In genomic region chr6:16956771-16957435, GRCm38 (mm10) we compare ENCODE assay signal across 11 mouse cellular contexts. TPM values are rescaled to one million over a fixed set of nuclear protein-coding genes. Genes with fewer than 3 reads are reported as not detected.
DNase-seq lines count a peak whose midpoint lies in the region; ATAC-seq and TF ChIP-seq lines count a peak whose summit lies in the region.
"Had no signal": no experiment of that assay in that cellular context is flagged by ENCODE, and none has a peak within 500 bp of the region (broad histone marks: within the 10 kb centered on the region; RNA-seq: fewer than 3 reads in every experiment).

No protein-coding gene starts in this region.

- H3K27me3 ChIP-seq in heart, postnatal 0 days (ENCODE audit: control insufficient read depth, insufficient read depth, low read length) = no peaks in the 10 kb centered on the region
- no peaks in the 10 kb centered on the region for H3K27me3 ChIP-seq in hindbrain, embryonic 14.5 days (ENCODE audit: control insufficient read depth, insufficient read depth, low read length)
- H3K27me3 ChIP-seq in midbrain, postnatal 0 days (ENCODE audit: insufficient read depth, low read length) = no peaks in the 10 kb centered on the region
- H3K27me3 ChIP-seq: embryonic facial prominence, embryonic 13.5 days had no signal

- no peak overlapping the region for H3K4me2 ChIP-seq in heart, postnatal 0 days (ENCODE audit: low read depth, low read length)
- H3K4me2 ChIP-seq in hindbrain, embryonic 14.5 days (replicated peaks) = no peak overlapping the region
- H3K4me2 ChIP-seq in midbrain, postnatal 0 days (ENCODE audit: low read depth, low read length, poor library complexity, severe bottlenecking) = no peak overlapping the region
- H3K4me2 ChIP-seq: embryonic facial prominence, embryonic 13.5 days had no signal

- H3K27ac ChIP-seq in heart, postnatal 0 days (ENCODE audit: low read depth) = peak overlapping the region; percentile 38; the same call in 1 of the 2 replicates
- peak overlapping the region; percentile 59; the same call in 1 of the 2 replicates for H3K27ac ChIP-seq in embryonic fibroblast, embryonic 13.5 days (ENCODE audit: insufficient read depth, low read length)
- 0 out of 2 replicates have a peak overlapping the region, but pooled peaks have one; percentile 51 for H3K27ac ChIP-seq in hindbrain, embryonic 14.5 days
- H3K27ac ChIP-seq in midbrain, postnatal 0 days (ENCODE audit: low read depth, low read length) = no peak overlapping the region
- H3K27ac ChIP-seq: embryonic facial prominence, embryonic 13.5 days had no signal

- no peak for TF ChIP-seq POLR2A in embryonic fibroblast, embryonic 13.5 days (IDR thresholded peaks at IDR 0.05; ENCODE audit: low read depth, low read length)

- 68% methylated on average over 6 of the region's 6 CpGs for WGBS in heart, postnatal 0 days
- WGBS in hindbrain, embryonic 14.5 days = 41% methylated on average over 6 of the region's 6 CpGs
- 49% methylated on average over 6 of the region's 6 CpGs for WGBS in midbrain, postnatal 0 days

- H3K4me3 ChIP-seq in heart, postnatal 0 days (ENCODE audit: low read depth, low read length) = no peak overlapping the region
- no peak overlapping the region for H3K4me3 ChIP-seq in embryonic fibroblast, embryonic 13.5 days (ENCODE audit: insufficient read depth, low read length)
- H3K4me3 ChIP-seq in hindbrain, embryonic 14.5 days (replicated peaks; ENCODE audit: low read length) = no peak overlapping the region
- no peak overlapping the region for H3K4me3 ChIP-seq in midbrain, postnatal 0 days (ENCODE audit: low read depth, low read length)
- H3K4me3 ChIP-seq: embryonic facial prominence, embryonic 13.5 days had no signal

- no peaks in the 10 kb centered on the region for H3K36me3 ChIP-seq in heart, postnatal 0 days (replicated peaks; ENCODE audit: control insufficient read depth, insufficient read depth, low read length)
- no peaks in the 10 kb centered on the region for H3K36me3 ChIP-seq in hindbrain, embryonic 14.5 days (replicated peaks; ENCODE audit: control insufficient read depth, insufficient read depth)
- no peaks in the 10 kb centered on the region for H3K36me3 ChIP-seq in midbrain, postnatal 0 days (ENCODE audit: insufficient read depth, low read length)
- H3K36me3 ChIP-seq: embryonic facial prominence, embryonic 13.5 days had no signal

- intact Hi-C loops in heart, postnatal 36 days (cut with DNase I) = no loop called here

- no peak for ATAC-seq in heart, postnatal 0 days (ENCODE audit: insufficient read depth, low read depth)
- ATAC-seq in hindbrain, embryonic 14.5 days (ENCODE audit: low FRiP score) = peak; percentile 89
- ATAC-seq in midbrain, postnatal 0 days (ENCODE audit: low FRiP score) = peak; percentile 34; the same call in 1 of the 2 replicates

- TF ChIP-seq CTCF in heart, postnatal 0 days (IDR thresholded peaks at IDR 0.05; ENCODE audit: low read depth) = no peak
- TF ChIP-seq CTCF in embryonic fibroblast, embryonic 13.5 days (IDR thresholded peaks at IDR 0.05; ENCODE audit: borderline replicate concordance, insufficient read depth, low read length) = no peak
- no peak for TF ChIP-seq CTCF in midbrain, postnatal 0 days (IDR thresholded peaks at IDR 0.05)

- H3K9me3 ChIP-seq in heart, postnatal 0 days (replicated peaks; ENCODE audit: control insufficient read depth, low read length) = no peaks in the 10 kb centered on the region
- H3K9me3 ChIP-seq in hindbrain, embryonic 14.5 days (ENCODE audit: control insufficient read depth, low read length) = 0 out of 2 replicates have a peak, but pooled peaks cover 4% of the 10 kb centered on the region
- H3K9me3 ChIP-seq in midbrain, postnatal 0 days (ENCODE audit: low read length) = no peaks in the 10 kb centered on the region
- H3K9me3 ChIP-seq: embryonic facial prominence, embryonic 13.5 days had no signal

- no peaks in the 10 kb centered on the region for H3K4me1 ChIP-seq in heart, postnatal 0 days (ENCODE audit: control insufficient read depth, insufficient read depth)
- H3K4me1 ChIP-seq in embryonic fibroblast, embryonic 13.5 days (ENCODE audit: control insufficient read depth, insufficient read depth, low read length) = peaks cover 11% of the 10 kb centered on the region
- peaks cover 3% of the 10 kb centered on the region; the same call in 1 of the 2 replicates for H3K4me1 ChIP-seq in hindbrain, embryonic 14.5 days (replicated peaks; ENCODE audit: control insufficient read depth, insufficient read depth, low read length)
- H3K4me1 ChIP-seq in midbrain, postnatal 0 days (ENCODE audit: insufficient read depth, low read length) = no peaks in the 10 kb centered on the region
- H3K4me1 ChIP-seq: embryonic facial prominence, embryonic 13.5 days had no signal

- TF ChIP-seq EP300 in heart, postnatal 0 days (IDR thresholded peaks at IDR 0.05; ENCODE audit: low read depth) = no peak

- H3K9ac ChIP-seq in heart, postnatal 0 days (replicated peaks; ENCODE audit: low read depth, low read length) = no peak overlapping the region
- H3K9ac ChIP-seq in hindbrain, embryonic 14.5 days = no peak overlapping the region
- H3K9ac ChIP-seq in midbrain, postnatal 0 days (replicated peaks; ENCODE audit: low read length, poor library complexity, severe bottlenecking) = no peak overlapping the region
- H3K9ac ChIP-seq: embryonic facial prominence, embryonic 13.5 days had no signal

- no peak for DNase-seq in heart, postnatal 0 days (ENCODE audit: low spot score)
- no peak for DNase-seq in heart, postnatal 36 days
- peak; percentile 39 for DNase-seq in hindbrain, embryonic 14.5 days (ENCODE audit: low spot score)
- DNase-seq in midbrain, postnatal 0 days (ENCODE audit: low spot score) = peak; percentile 49
- DNase-seq in urinary bladder, postnatal 36 days (ENCODE audit: low spot score in 2 of 2) = no peak
- DNase-seq in thymus, postnatal 4 days = no peak
- DNase-seq: gastrocnemius, postnatal 14 days; lung, adult 2 months had no signal

RNA-seq across cellular contexts. Expression of gene Tfec, which starts 58.7 kb away (rescaled TPM):
- 0.34 and 1.7 TPM in 2 replicates for total RNA-seq in heart, postnatal 0 days (2014; rRNA removed; ENCODE audit: low replicate concordance)
- polyA plus RNA-seq in heart, postnatal 0 days (2015; fragmentation: Nextera tagmentation; extraction: Ambion mirVana) = 0.38 and 0.48 TPM in 2 replicates
- total RNA-seq in heart, postnatal 36 days (2021) = under 1 TPM; 0.35 to 0.61 TPM
- 0.63 TPM in 1 of 2 replicates, not detected in the other for polyA plus RNA-seq in embryonic fibroblast, embryonic 13.5 days (2011; ENCODE audit: insufficient read length, low read depth, missing spikeins)
- polyA plus RNA-seq in hindbrain, embryonic 14.5 days (2014; fragmentation: Nextera tagmentation; extraction: Ambion mirVana) = 0.08 and 0.56 TPM in 2 replicates
- 0.82 and 1.6 TPM in 2 replicates for total RNA-seq in midbrain, postnatal 0 days (2014; rRNA removed)
- 0.13 and 0.38 TPM in 2 replicates for polyA plus RNA-seq in midbrain, postnatal 0 days (2015; fragmentation: Nextera tagmentation; extraction: Ambion mirVana)
- total RNA-seq: monocyte, adult 5-6 weeks had no signal

Comparison
In these comparisons a context has a peak if more than half of its experiments do, and no peak if none do; other contexts are left out.
1. DNase-seq: peak in hindbrain, embryonic 14.5 days (single experiment) and midbrain, postnatal 0 days (single experiment); none in heart, postnatal 0 days (single experiment), heart, postnatal 36 days (0 of 2), urinary bladder, postnatal 36 days (0 of 2) and thymus, postnatal 4 days (single experiment).